Mouse (Mus musculus) adrenal gland (tissue): ENCODE data around the gene Ankrd24.

Experiments used
- intact Hi-C: fragments of 180-260 bp; cut with DNase I; formaldehyde crosslinking; loops from one replicate; pipeline ENCODE4 v1.15.1; 2025
- long read RNA-seq, 2 experiments: library from polyadenylated mRNA; unstranded; transcript quantifications; one replicate each; pipeline ENCODE4 v2.0.0; 2020; ENCODE audit warnings: borderline replicate concordance in 1 of 2; ENCODE audit not compliant: insufficient replicate concordance in 1 of 2

Gene Ankrd24
- long read RNA-seq, experiment 1, partial matches to known transcripts, result 2 of 6 reads
- long read RNA-seq, experiment 1, other reads (novel, unspliced or antisense), result 4 of 6 reads
- long read RNA-seq, experiment 2, partial matches to known transcripts, result 1 of 6 reads
- long read RNA-seq, experiment 2, other reads (novel, unspliced or antisense), result 5 of 6 reads

DNA sequence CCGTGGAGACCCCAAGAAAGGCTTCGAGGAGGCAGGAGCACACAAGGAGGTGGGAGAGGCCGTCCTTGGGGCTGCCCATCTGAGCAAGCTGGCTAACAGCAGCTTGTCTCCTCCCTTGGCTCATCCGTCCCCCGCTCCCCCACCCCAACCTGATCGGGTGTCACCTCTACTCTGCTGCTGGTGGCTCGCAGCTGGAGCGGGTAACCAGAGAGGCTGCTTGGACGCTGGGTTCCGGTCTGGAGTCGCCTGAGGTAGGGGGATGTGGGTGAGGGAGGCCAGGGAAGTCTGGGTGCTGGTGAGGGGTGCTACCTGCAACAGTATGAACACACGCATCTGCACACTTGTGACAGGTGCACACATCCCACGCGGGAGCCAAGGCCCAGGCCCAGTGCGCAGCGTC is at the start of gene Ankrd24:
TSS of gene Ankrd24 (plus strand) at position 151 of the 400 bp plus-strand sequence.
- intact Hi-C loops, result loop anchor here (10.0 kb wide), 1 partner anchor 996 kb away; the partner anchor contains the start of genes 1190007I07Rik and Tdg

DNA sequence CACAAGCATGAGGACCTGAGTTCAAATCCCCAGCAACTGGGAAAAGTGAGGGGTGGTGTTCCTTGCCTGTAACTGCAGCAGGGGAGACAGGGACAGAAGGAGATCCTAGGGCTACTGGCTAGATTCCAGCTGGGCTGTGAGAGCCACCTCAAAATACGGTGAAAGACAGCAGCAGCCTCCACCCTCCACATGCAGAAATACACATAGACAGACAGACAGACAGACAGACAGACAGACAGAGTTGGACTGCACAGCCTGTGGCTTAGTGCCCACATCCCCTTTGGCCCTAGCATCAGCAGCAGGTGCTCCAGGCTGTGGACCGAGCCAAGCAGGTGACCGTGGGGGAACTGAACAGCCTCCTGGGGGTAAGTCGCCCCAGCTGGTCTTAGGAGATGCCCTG is 48.4 kb upstream of the Ankrd24 start:
- intact Hi-C loops, result no loop called here

GRCm38 (mm10) chr10:81580441-81581070 is 47.8 kb upstream of the Ankrd24 start:
- intact Hi-C loops, result no loop called here

DNA sequence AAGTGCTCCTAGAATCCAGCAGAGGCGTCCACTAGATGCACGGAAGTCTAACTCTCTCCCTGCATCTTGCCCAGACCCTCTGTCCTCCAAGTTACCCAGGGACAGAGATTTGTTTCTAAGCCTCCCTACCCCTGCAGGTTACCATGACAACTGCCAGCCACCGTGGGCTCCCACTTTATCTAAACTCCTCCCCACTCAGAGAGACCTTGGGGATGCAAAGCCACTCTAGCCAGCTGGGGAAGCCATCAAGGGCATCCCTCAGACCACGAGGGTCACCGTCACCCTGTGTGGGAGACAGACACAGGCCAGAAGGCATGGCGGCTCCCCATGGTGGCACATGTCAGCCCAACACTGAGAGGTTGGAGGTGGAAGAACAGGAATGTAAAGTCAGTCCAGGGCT is 45.0 kb upstream of the Ankrd24 start:
- intact Hi-C loops, result no loop called here

- intact Hi-C loops, result no loop called here
Observed at GRCm38 (mm10) chr10:81588739-81589138, 39.6 kb upstream of the Ankrd24 start.

DNA sequence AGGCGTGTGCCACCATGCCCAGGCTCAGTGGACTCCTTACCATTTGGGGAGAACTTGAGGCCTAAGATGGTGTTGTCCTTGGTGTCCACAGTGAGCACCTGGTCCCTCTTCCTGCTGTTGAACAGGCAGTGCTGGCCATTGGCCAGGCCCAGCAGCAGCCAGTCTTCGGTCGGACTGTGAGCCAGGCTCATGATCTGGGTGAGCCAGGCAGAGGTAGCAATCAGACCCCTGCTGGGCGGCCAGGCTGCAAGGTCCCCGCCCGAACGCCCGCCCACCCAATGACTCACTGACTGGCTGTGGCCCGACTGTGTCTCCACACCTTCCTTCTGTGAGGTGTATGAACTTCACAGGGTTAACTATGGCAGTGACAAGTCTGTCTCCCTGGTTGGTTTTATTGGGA is 36.5 kb upstream of the Ankrd24 start:
- intact Hi-C loops, result no loop called here

GRCm38 (mm10) chr10:81592631-81593030 is 35.7 kb upstream of the Ankrd24 start:
- intact Hi-C loops, result no loop called here

GRCm38 (mm10) chr10:81593223-81593622 is 35.1 kb upstream of the Ankrd24 start:
- intact Hi-C loops, result no loop called here

GRCm38 (mm10) chr10:81593935-81594334 is 34.4 kb upstream of the Ankrd24 start:
- intact Hi-C loops, result no loop called here

DNA sequence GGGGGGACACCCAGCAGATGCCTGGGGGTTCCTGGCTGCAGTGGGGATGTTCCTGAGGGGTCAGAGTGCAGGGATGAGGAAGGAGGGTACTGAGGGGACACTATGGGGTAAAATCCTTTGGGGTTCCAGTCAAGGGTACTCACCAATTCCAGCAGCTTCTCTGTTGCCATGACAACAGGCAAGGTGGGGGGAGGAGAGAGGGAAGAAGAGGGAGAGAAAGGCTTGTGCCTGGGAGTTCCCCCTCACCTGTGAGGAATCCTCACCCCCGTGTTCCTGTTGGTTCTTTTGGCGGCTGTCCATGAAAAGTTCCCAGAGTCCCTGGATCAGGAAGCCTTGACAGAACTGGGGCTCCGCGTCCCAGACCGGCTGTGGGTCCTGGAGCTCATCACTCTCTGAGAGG is 32.7 kb upstream of the Ankrd24 start:
- intact Hi-C loops, result no loop called here

DNA sequence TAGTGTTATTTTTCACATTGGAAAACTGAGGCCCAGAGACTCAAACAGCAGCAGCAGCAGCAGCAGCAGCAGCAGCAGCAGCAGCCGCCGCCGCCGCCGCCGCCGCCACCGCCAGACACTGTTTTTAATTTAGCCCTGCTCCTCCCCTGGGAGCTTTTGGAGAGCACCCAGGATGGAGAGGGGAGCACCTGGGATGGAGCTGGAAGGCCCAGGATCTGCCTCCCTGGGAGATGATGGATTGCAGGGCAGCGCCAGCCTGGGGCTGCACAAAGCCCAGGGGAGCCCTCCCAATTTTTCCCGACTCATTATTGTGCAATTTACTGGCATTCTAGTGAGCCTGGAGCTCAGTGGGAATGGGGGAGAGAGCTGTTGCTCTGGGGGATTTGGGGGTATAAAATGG is 31.7 kb upstream of the Ankrd24 start:
- intact Hi-C loops, result no loop called here

DNA sequence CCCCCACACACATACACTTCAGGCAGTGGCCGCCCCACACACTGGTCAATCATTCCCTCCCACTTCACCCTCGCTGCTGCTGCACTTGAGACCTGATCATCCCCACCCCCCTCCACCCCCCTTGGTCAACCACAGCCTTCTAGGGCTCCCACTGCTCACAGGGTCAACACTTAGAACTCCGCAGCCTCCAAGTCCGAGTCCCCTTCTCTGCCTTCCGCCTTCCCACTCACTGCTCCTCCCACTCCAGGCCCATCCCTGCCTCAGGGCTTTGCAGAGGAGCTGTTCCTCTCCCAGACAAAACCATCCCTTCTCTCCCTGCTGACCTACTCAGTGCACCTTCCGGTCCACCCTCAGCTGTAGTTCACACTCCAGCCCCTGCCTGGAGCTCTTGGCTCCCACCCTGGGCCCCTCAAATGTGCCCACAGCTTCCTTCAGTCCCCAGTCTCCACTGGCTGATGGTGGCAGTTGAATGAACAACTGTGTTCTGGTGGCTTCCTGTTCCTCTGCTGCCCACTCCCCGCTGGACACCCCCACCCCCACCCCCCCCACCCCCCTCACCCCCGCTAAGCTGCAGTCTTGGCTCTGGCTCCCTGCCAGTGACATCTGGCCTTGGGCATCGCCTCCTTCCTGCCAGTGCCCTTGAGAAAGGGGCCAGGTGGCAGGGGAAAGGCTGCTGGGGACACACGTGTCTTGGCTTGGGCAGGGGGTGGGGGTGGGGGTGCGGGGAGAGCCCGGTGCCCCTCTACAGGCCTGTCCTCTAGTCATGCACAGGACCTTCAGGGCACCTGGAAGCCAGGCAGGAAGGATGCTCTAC is 31.0 kb upstream of the Ankrd24 start:
- intact Hi-C loops, result no loop called here

DNA sequence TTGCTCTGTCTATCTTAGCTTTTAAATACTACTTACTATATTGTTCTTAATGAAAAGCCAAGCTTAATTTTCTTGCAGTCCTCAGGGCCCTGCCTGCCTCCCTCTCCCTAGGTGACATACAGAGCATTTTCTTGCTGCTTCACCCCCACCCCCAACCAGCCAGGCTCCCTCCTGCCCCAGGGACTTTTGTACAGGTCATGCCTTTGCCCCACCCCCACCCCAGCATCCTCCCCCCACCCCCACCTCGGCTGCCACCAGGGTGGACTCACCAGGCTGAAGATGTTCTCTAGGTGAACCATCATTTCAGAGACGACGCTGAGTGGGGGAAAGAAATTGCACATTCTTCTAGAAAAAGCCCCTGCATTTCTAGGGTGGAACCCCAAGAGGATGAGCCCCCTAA is 30.0 kb upstream of the Ankrd24 start:
- intact Hi-C loops, result no loop called here

DNA sequence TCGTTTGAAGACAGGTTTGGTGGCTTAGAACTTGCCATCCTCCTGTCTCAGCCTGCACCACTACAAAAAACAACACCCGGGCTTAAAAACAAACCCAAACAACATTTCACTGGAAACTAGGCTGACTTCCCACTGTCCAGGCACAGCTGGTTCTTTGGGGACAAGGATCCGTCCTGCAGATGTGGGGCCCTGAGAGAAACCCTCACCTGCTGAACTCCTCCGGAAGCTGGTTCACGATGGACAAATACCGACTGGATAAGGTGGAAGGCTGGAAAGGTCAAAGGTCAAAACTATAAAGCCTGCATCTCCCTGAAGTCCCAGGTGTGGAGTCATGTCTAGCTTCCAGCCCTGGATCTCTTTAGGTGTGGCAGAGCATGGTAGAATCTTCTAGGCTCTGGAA is 29.5 kb upstream of the Ankrd24 start:
- intact Hi-C loops, result no loop called here

DNA sequence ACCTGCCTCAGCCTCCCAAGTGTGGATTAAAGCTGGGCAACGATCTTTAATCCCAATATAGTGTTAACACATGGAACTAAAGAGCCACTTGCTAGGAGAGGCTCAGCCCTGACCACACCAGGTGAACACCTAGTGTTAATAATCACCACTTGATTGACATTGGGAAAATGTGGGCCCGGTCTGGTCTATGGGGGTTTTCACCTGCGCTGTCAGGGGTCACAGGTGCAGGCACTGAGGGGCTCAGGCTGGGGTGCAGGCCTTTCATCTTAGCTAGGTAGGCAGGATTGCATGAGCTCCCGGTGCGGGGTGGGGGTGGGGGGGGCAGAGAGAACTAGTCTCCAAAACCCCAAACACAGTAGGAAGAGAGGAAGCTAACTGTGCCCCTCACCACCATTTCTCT is 28.7 kb upstream of the Ankrd24 start:
- intact Hi-C loops, result no loop called here

GRCm38 (mm10) chr10:81600096-81600495 is 28.2 kb upstream of the Ankrd24 start:
- intact Hi-C loops, result no loop called here

DNA sequence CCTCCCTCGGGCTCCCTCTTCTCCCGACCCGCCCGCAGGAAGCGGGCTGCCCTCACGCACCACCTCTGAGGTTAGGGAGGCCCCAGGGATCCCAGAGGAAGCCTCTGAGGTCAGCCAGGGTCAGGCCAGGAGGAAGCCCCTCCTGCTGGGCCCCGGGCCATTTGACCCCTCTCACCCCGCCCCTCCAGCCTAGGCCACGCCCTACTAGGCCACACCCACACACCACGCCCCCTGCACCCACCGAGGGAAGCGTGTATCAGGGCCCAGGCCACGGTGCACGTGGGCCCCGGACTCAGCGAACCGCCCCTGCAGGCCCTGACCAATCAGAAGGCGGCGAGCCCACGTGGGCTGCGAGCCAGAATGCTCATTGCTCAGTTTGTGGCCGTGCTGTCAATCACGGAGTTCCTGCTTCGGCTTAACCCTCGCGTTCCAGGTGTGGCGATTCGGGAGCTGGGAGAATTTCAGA is 27.6 kb upstream of the Ankrd24 start, which contains the start of gene Tle6:
TSS of gene Tle6 (minus strand) at position 336 of the 466 bp plus-strand sequence.
- intact Hi-C loops, result no loop called here

DNA sequence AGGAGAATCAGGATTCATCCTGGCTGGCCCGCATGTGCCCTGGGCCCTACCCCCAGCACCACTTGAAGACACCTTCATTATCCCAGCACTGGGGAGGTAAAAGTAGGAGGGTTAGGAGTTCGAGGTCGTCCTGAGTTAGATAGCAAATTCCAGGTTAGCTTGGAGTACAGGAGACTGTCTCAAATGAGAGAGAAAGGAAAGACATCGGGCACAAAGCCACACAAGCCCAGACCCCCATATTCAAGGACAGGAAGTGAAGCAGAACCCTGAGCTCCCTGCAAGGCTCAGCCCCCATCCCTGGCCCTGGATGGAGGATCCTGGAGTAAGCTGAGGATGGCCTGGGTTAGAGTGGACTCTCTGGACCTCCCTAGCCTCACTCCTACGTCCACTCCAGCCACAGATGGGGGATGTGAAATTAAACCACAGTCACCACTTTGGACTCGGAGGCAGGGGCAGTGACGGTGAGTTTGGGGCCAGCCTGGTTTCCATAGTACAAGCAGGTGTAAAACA is 26.9 kb upstream of the Ankrd24 start:
- intact Hi-C loops, result no loop called here

GRCm38 (mm10) chr10:81602741-81603151 is 25.6 kb upstream of the Ankrd24 start:
- intact Hi-C loops, result no loop called here

DNA sequence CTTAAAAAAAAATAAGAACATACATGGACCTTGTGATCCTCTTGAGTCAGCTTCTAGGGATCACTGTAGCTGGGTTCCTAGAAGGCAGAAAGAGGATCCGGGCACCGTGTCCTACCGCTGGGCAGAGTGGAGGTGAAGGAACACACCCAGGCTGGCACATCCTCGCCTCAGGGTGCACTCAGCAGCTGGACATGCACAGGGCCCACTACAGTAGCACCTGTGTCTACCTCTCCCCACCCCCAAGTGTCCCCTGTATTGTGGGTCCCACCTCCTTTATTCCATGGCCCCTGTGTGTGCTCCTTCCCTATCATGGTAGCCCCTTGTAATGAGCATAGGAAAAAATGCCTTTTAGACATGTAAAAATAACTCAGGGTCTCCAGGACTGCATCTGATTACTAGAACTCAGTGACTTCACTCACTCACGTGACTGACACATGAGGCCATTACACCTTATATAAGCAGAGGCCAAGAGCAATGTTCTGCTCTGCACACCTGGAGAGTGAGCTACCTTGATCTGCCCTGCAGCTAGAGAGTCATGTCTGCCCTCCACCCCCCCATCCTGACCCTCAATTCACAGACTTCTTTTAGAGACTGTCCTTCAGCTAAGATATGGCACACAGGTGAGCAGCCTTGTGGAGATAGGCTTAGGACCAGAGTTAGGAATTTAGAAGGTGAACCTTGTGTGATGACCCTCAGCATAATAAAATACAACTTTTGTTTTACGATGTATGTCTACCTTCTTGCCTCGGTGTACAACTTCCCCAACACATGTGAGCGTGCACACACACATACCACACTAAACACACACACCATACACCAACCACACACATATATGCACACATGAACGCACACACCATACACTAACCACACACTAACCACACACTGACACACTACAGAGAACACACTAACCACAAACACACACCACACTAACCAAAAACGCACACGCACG is 24.0 kb upstream of the Ankrd24 start:
- intact Hi-C loops, result loop anchor here (2.0 kb wide), 1 partner anchor 39 kb away; no protein-coding TSS in a partner anchor
